Mouse (Mus musculus) spleen, adult 2 months (tissue): ENCODE measurements around the gene Pcdh7. TPM values are rescaled to one million over a fixed set of nuclear protein-coding genes. Genes with fewer than 3 reads are reported as not detected.

Experiments
- DNase-seq, 2 experiments: peaks; one replicate each; pipeline versions ENCODE4 v3.0.0 to v3.0.0-alpha.2; 2012 to 2021; ENCODE audit warnings: low spot score in 2 of 2, low read depth in 1 of 2
- H3K27ac ChIP-seq: fragments of 200-500 bp; 2 replicates; pipeline ENCODE4 v1.5.1; 2012; ENCODE audit warnings: low read length, inconsistent platforms; ENCODE audit not compliant: insufficient read depth
- H3K27me3 ChIP-seq: fragments of 200-500 bp; 2 replicates; pipeline ENCODE4 v1.6.1; 2012; ENCODE audit warnings: mild to moderate bottlenecking, moderate library complexity, low read length, inconsistent platforms; ENCODE audit not compliant: control insufficient read depth, insufficient read depth
- H3K36me3 ChIP-seq: fragments of 200-500 bp; 2 replicates; pipeline ENCODE4 v1.6.1; 2012; ENCODE audit warnings: mild to moderate bottlenecking, low read length, inconsistent platforms; ENCODE audit not compliant: control insufficient read depth, insufficient read depth
- H3K4me1 ChIP-seq: fragments of 200-500 bp; 2 replicates; pipeline ENCODE4 v1.6.1; 2011; ENCODE audit warnings: inconsistent platforms; ENCODE audit not compliant: control insufficient read depth, insufficient read depth, insufficient read length
- H3K4me3 ChIP-seq: fragments of 200-500 bp; 2 replicates; pipeline ENCODE4 v1.5.1; 2011; ENCODE audit warnings: mild to moderate bottlenecking, inconsistent platforms; ENCODE audit not compliant: insufficient read depth, insufficient read length; ENCODE audit errors: extremely low read depth
- CTCF ChIP-seq: fragments of 200-500 bp; IDR thresholded peaks from 2 replicates; pipeline ENCODE4 v1.5.1; 2011; ENCODE audit warnings: mild to moderate bottlenecking, inconsistent platforms; ENCODE audit not compliant: insufficient read depth, insufficient read length, insufficient replicate concordance; ENCODE audit errors: extremely low read depth
- POLR2A ChIP-seq: fragments of 200-500 bp; IDR thresholded peaks from 2 replicates; pipeline ENCODE4 v1.6.1; 2011; ENCODE audit warnings: low read depth, low read length, inconsistent platforms
- WGBS: fragments of 180-500 bp; shearing (Covaris S2); methylation state at CpG from one replicate; pipeline ENCODE4 v1.1.7; 2018; 5-methylcytosine and 5-hydroxymethylcytosine counted together
- polyA plus RNA-seq: library from polyadenylated mRNA; depleted of rRNA; stranded (reverse); fragments of >200 nt; gene quantifications from 2 replicates; pipeline ENCODE4 v1.2.3, GENCODE M21; 2012

Pcdh7 gene
- polyA plus RNA-seq, 1 experiment, result 2.8 TPM

- Histone ChIP-seq H3K4me3 (no peak overlapping the region), H3K36me3 (no peaks in the 10 kb centered on the region), H3K4me1 (no peaks in the 10 kb centered on the region), H3K27me3 (no peaks in the 10 kb centered on the region), H3K27ac (no peak overlapping the region)
- DNase-seq, result no peak
- TF ChIP-seq CTCF (no peak), POLR2A (no peak)
- 87% methylated on average over 7 of the region's 7 CpGs for WGBS
These were observed 80.3 kb downstream of the Pcdh7 start for GRCm38 (mm10) chr5:57797951-57798670.

- TF ChIP-seq CTCF (no peak), POLR2A (no peak)
- no peaks in the 10 kb centered on the region for H3K36me3 ChIP-seq
These were observed 85.3 kb downstream of the Pcdh7 start for GRCm38 (mm10) chr5:57803108-57803507.

GRCm38 (mm10) chr5:57803890-57804289, 86.1 kb downstream of the Pcdh7 start:
- Histone ChIP-seq H3K4me1 (no peaks in the 10 kb centered on the region), H3K27me3 (no peaks in the 10 kb centered on the region), H3K4me3 (no peak overlapping the region), H3K36me3 (no peaks in the 10 kb centered on the region), H3K27ac (no peak overlapping the region)
- no peak for DNase-seq
- 89% methylated on average over 5 of the region's 5 CpGs for WGBS
- TF ChIP-seq CTCF, result no peak
- no peak for TF ChIP-seq POLR2A

More at GRCm38 (mm10) chr5:57803108-57803507, 85.3 kb downstream of the Pcdh7 start:
- Histone ChIP-seq H3K27me3 (no peaks in the 10 kb centered on the region), H3K27ac (no peak overlapping the region), H3K4me3 (no peak overlapping the region), H3K4me1 (no peaks in the 10 kb centered on the region)
- DNase-seq, result no peak
- WGBS, result 95% methylated on average over 3 of the region's 3 CpGs

GRCm38 (mm10) chr5:57807350-57807749, 89.6 kb downstream of the Pcdh7 start:
- Histone ChIP-seq H3K4me1 (no peaks in the 10 kb centered on the region), H3K27me3 (no peaks in the 10 kb centered on the region), H3K27ac (no peak overlapping the region), H3K36me3 (no peaks in the 10 kb centered on the region), H3K4me3 (no peak overlapping the region)
- TF ChIP-seq POLR2A (no peak), CTCF (no peak)
- DNase-seq, result no peak
- 48% methylated on average over 2 of the region's 2 CpGs for WGBS

GRCm38 (mm10) chr5:57810641-57811040, 92.9 kb downstream of the Pcdh7 start:
- Histone ChIP-seq H3K4me1 (no peaks in the 10 kb centered on the region), H3K27me3 (no peaks in the 10 kb centered on the region), H3K27ac (no peak overlapping the region), H3K36me3 (no peaks in the 10 kb centered on the region), H3K4me3 (no peak overlapping the region)
- no peak for DNase-seq
- WGBS, result 98% methylated on average over 1 of the region's 1 CpGs
- TF ChIP-seq POLR2A (no peak), CTCF (no peak)

GRCm38 (mm10) chr5:57815964-57816589, 98.3 kb downstream of the Pcdh7 start:
- no peaks in the 10 kb centered on the region for H3K36me3 ChIP-seq
- no peak for DNase-seq
- H3K27ac ChIP-seq, result no peak overlapping the region
- TF ChIP-seq CTCF, result no peak
- TF ChIP-seq POLR2A, result no peak
- no peak overlapping the region for H3K4me3 ChIP-seq
- 38% methylated on average over 5 of the region's 5 CpGs for whole genome bisulfite sequencing
- H3K27me3 ChIP-seq, result no peaks in the 10 kb centered on the region
- H3K4me1 ChIP-seq, result no peaks in the 10 kb centered on the region

- Histone ChIP-seq H3K27ac (no peak overlapping the region), H3K27me3 (no peaks in the 10 kb centered on the region), H3K36me3 (no peaks in the 10 kb centered on the region), H3K4me3 (no peak overlapping the region), H3K4me1 (no peaks in the 10 kb centered on the region)
- TF ChIP-seq POLR2A (no peak), CTCF (no peak)
- WGBS, result 87% methylated on average over 2 of the region's 2 CpGs
- DNase-seq, result no peak
These were observed 102.0 kb downstream of the Pcdh7 start for GRCm38 (mm10) chr5:57819788-57820187.
